Mouse (Mus musculus): Measurements from ENCODE around the gene Fbxl16. TPM values are rescaled to one million over a fixed set of nuclear protein-coding genes. Genes with fewer than 3 reads are reported as not detected.

The Fbxl16 gene
- polyA plus RNA-seq, 2 experiments from 2014 or later: 0.16 TPM; not detected in 1

Other genes starting within 250 kb of the Fbxl16 start
- gene Sox8, start 238.4 kb upstream of the Fbxl16 start, polyA plus RNA-seq (2017; shearing (Covaris generic)): under 1 TPM in 1 of 2 experiments, not detected in 1; 0.25 TPM
- gene Lmf1, start 230.0 kb upstream of the Fbxl16 start, polyA plus RNA-seq (2017; shearing (Covaris generic)): 10 to 100 TPM; 12.1 to 16.7 TPM
- not detected for gene Gng13, start 91.9 kb upstream of the Fbxl16 start, polyA plus RNA-seq (2017; shearing (Covaris generic))
- gene Chtf18, start 81.7 kb upstream of the Fbxl16 start, polyA plus RNA-seq (2017; shearing (Covaris generic)): 1 to 10 TPM; 4.0 to 6.7 TPM
- gene Rpusd1, start 81.4 kb upstream of the Fbxl16 start, polyA plus RNA-seq (2017; shearing (Covaris generic)): 10 to 100 TPM in 1 of 2 experiments, 1 to 10 TPM in 1; 9.3 to 10.3 TPM
- gene Mslnl, start 73.0 kb upstream of the Fbxl16 start, polyA plus RNA-seq (2017; shearing (Covaris generic)): under 1 TPM in 1 of 2 experiments, not detected in 1; 0.18 TPM
- not detected for gene Msln, start 54.7 kb upstream of the Fbxl16 start, polyA plus RNA-seq (2017; shearing (Covaris generic))
- 10 to 100 TPM; 15.6 to 20.9 TPM for gene Narfl, start 35.3 kb upstream of the Fbxl16 start, polyA plus RNA-seq (2017; shearing (Covaris generic))
- 10 to 100 TPM; 27.2 to 30.3 TPM for gene Haghl, start 23.4 kb upstream of the Fbxl16 start, polyA plus RNA-seq (2017; shearing (Covaris generic))
- under 1 TPM in 1 of 2 experiments, not detected in 1; 0.62 TPM for gene Ccdc78, start 22.5 kb upstream of the Fbxl16 start, polyA plus RNA-seq (2017; shearing (Covaris generic))
- 100 to 1,000 TPM; 196 to 238 TPM for gene Fam173a, start 16.2 kb upstream of the Fbxl16 start, polyA plus RNA-seq (2017; shearing (Covaris generic))
- gene AC134908.4, start 13.4 kb upstream of the Fbxl16 start, polyA plus RNA-seq (2017; shearing (Covaris generic)): not detected
- gene Metrn, start 11.9 kb upstream of the Fbxl16 start, polyA plus RNA-seq (2017; shearing (Covaris generic)): 1 to 10 TPM; 2.2 to 4.6 TPM
- gene Wdr24, start 14.5 kb downstream of the Fbxl16 start, polyA plus RNA-seq (2017; shearing (Covaris generic)): 10 to 100 TPM; 11.9 to 17.9 TPM
- 10 to 100 TPM; 11.4 to 21.9 TPM for gene Jmjd8, start 19.8 kb downstream of the Fbxl16 start, polyA plus RNA-seq (2017; shearing (Covaris generic))
- 10 to 100 TPM; 68.3 to 85.7 TPM for gene Stub1, start 24.3 kb downstream of the Fbxl16 start, polyA plus RNA-seq (2017; shearing (Covaris generic))
- 1 to 10 TPM in 1 of 2 experiments, not detected in 1; 1.1 TPM for gene Rhbdl1, start 28.2 kb downstream of the Fbxl16 start, polyA plus RNA-seq (2017; shearing (Covaris generic))
- 1 to 10 TPM in 1 of 2 experiments, not detected in 1; 1.1 TPM for gene Gm20683, start 32.7 kb downstream of the Fbxl16 start, polyA plus RNA-seq (2017; shearing (Covaris generic))
- 10 to 100 TPM; 18.4 to 29.8 TPM for gene Rhot2, start 35.8 kb downstream of the Fbxl16 start, polyA plus RNA-seq (2017; shearing (Covaris generic))
- 1 to 10 TPM; 3.8 to 8.3 TPM for gene Wdr90, start 52.4 kb downstream of the Fbxl16 start, polyA plus RNA-seq (2017; shearing (Covaris generic))
- gene Mcrip2, start 59.7 kb downstream of the Fbxl16 start, polyA plus RNA-seq (2017; shearing (Covaris generic)): 1 to 10 TPM; 2.2 to 6.9 TPM
- 100 to 1,000 TPM in 1 of 2 experiments, 10 to 100 TPM in 1; 88.3 to 119 TPM for gene Mettl26, start 66.0 kb downstream of the Fbxl16 start, polyA plus RNA-seq (2017; shearing (Covaris generic))
- gene Wfikkn1, start 71.8 kb downstream of the Fbxl16 start, polyA plus RNA-seq (2017; shearing (Covaris generic)): under 1 TPM; 0.48 to 0.82 TPM
- 1 to 10 TPM; 5.1 to 5.6 TPM for gene Rab40c, start 110.6 kb downstream of the Fbxl16 start, polyA plus RNA-seq (2017; shearing (Covaris generic))
- 10 to 100 TPM; 19.0 to 26.6 TPM for gene Pigq, start 135.9 kb downstream of the Fbxl16 start, polyA plus RNA-seq (2017; shearing (Covaris generic))
- not detected for gene Nhlrc4, start 135.9 kb downstream of the Fbxl16 start, polyA plus RNA-seq (2017; shearing (Covaris generic))
- gene A930017K11Rik, start 143.5 kb downstream of the Fbxl16 start, polyA plus RNA-seq (2017; shearing (Covaris generic)): not detected
- 1 to 10 TPM; 5.2 to 7.1 TPM for gene Capn15, start 176.7 kb downstream of the Fbxl16 start, polyA plus RNA-seq (2017; shearing (Covaris generic))

Data from activated CD4-positive, CD25-positive, alpha-beta regulatory T cell, adult 4 months (primary cell).